Mouse (Mus musculus): Measurements from ENCODE around the gene Alyref. TPM values are rescaled to one million over a fixed set of nuclear protein-coding genes. Genes with fewer than 3 reads are reported as not detected.

Gene Alyref
- polyA plus RNA-seq, 1 experiment from 2014 or later, result 372 TPM

- Histone ChIP-seq H3K36me3 (ENCODE audit: insufficient read depth, low read length) (peaks cover 29% of the 10 kb centered on the region), H3K9ac (replicated peaks; ENCODE audit: low read length) (no peak overlapping the region), H3K4me1 (ENCODE audit: insufficient read depth, low read length) (peaks cover 45% of the 10 kb centered on the region), H3K27ac (ENCODE audit: low read length) (peak overlapping the region; percentile 65; the same call in 1 of the 2 replicates), H3K9me3 (ENCODE audit: low read length) (no peaks in the 10 kb centered on the region), H3K4me3 (ENCODE audit: low read length) (no peak overlapping the region), H3K4me2 (replicated peaks; ENCODE audit: low read depth, low read length) (no peak overlapping the region), H3K27me3 (ENCODE audit: insufficient read depth, low read length) (no peaks in the 10 kb centered on the region)
- no peak for ATAC-seq (ENCODE audit: low FRiP score, low TSS enrichment)
- 77% methylated on average over 3 of the region's 3 CpGs for WGBS
Measured at GRCm38 (mm10) chr11:120576365-120576981, 21.7 kb downstream of the Alyref start.

DNA sequence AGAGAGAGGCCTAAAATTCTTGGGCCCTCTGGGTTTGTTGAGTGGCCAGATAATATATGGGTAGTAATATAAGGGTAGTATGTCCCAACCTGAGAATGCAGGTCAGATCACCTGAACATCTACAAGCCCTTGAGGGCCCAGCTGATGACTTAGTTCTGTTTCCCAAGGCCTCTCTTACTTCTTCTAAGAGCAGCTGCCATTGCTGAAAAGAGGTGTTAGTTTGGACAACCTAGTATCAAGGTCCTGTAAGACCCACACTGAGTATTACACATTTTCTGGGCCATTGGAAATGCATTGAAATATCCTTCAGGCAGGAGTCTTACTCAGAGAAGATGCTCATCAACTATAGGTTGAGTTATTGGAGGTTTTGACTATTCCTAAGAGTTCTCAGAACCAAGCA, 22.2 kb downstream of the Alyref start:
- Histone ChIP-seq H3K4me3 (ENCODE audit: low read length) (no peak overlapping the region), H3K36me3 (ENCODE audit: insufficient read depth, low read length) (peaks cover 35% of the 10 kb centered on the region), H3K9me3 (ENCODE audit: low read length) (no peaks in the 10 kb centered on the region), H3K27me3 (ENCODE audit: insufficient read depth, low read length) (no peaks in the 10 kb centered on the region), H3K9ac (replicated peaks; ENCODE audit: low read length) (no peak overlapping the region), H3K4me1 (ENCODE audit: insufficient read depth, low read length) (peaks cover 50% of the 10 kb centered on the region), H3K4me2 (replicated peaks; ENCODE audit: low read depth, low read length) (no peak overlapping the region), H3K27ac (ENCODE audit: low read length) (peak overlapping the region; percentile 37; the same call in 1 of the 2 replicates)
- no peak for ATAC-seq (ENCODE audit: low FRiP score, low TSS enrichment)

GRCm38 (mm10) chr11:120575046-120575445, 23.1 kb downstream of the Alyref start:
- no peak overlapping the region for H3K4me2 ChIP-seq (replicated peaks; ENCODE audit: low read depth, low read length)
- H3K36me3 ChIP-seq (ENCODE audit: insufficient read depth, low read length), result peaks cover 43% of the 10 kb centered on the region
- no peaks in the 10 kb centered on the region for H3K27me3 ChIP-seq (ENCODE audit: insufficient read depth, low read length)
- 71% methylated on average over 2 of the region's 2 CpGs for WGBS
- no peak for ATAC-seq (ENCODE audit: low FRiP score, low TSS enrichment)
- no peaks in the 10 kb centered on the region for H3K9me3 ChIP-seq (ENCODE audit: low read length)
- peaks cover 48% of the 10 kb centered on the region for H3K4me1 ChIP-seq (ENCODE audit: insufficient read depth, low read length)
- no peak overlapping the region for H3K4me3 ChIP-seq (ENCODE audit: low read length)
- H3K9ac ChIP-seq (replicated peaks; ENCODE audit: low read length), result peak overlapping the region; percentile 93; the same call in 1 of the 2 replicates
- no peak overlapping the region for H3K27ac ChIP-seq (ENCODE audit: low read length)

DNA sequence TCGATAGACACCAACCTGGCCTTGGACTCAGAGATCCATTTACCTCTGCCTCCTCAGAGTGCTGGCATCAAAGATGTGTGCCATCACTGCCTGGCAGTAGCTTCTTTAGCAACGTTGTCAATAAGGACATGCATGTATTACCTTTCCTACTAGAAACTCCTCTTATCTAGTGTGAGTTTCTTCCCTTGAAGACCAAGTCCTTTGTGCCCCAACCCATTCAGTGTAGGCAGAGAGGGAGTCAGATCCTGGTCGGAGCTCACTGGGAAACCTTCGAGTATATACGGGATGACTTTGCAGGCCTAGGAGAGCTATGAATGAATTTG, 23.9 kb downstream of the Alyref start:
- Histone ChIP-seq H3K9me3 (ENCODE audit: low read length) (no peaks in the 10 kb centered on the region), H3K4me2 (replicated peaks; ENCODE audit: low read depth, low read length) (peak overlapping the region; percentile 74), H3K4me3 (ENCODE audit: low read length) (peak overlapping the region; percentile 86), H3K36me3 (ENCODE audit: insufficient read depth, low read length) (peaks cover 40% of the 10 kb centered on the region), H3K4me1 (ENCODE audit: insufficient read depth, low read length) (peaks cover 39% of the 10 kb centered on the region), H3K9ac (replicated peaks; ENCODE audit: low read length) (peak overlapping the region; percentile 93), H3K27me3 (ENCODE audit: insufficient read depth, low read length) (no peaks in the 10 kb centered on the region), H3K27ac (ENCODE audit: low read length) (no peak overlapping the region)
- ATAC-seq (ENCODE audit: low FRiP score, low TSS enrichment), result no peak
- WGBS, result 39% methylated on average over 5 of the region's 5 CpGs

DNA sequence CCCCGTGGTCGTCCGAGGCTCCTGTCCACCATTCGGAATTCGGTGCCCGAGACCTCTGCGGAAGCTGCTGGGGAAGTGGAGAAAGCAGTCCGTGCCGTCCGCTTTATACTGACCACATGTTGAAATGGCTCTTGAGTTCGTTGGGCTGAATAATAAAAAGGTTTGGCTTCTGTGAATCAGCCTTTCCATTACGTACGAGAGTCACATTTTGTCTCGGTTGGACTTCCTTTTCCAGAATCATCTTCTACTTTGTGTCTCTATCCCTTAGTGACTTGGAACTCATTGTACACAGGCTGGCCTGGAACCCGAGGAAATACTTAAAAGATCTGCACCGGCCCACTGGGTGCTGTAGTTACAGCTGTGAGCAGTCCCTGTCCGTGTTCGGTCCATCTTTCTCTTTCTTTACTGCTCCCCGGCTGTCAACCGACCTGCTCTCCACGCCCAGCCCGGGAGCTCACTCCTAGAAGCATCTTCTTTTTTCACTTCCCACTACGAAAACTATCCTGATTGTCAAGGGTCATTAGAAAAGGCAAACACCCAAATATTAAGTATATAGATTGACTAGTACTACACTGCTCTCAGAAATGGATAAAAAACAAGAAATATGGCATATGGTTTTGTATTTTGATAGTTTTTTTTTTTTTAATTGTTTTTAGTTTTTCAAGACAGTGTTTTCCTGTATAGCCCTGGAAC, 24.4 kb downstream of the Alyref start:
- Histone ChIP-seq H3K9me3 (ENCODE audit: low read length) (no peaks in the 10 kb centered on the region), H3K27me3 (ENCODE audit: insufficient read depth, low read length) (no peaks in the 10 kb centered on the region), H3K36me3 (ENCODE audit: insufficient read depth, low read length) (peaks cover 35% of the 10 kb centered on the region), H3K9ac (replicated peaks; ENCODE audit: low read length) (peak overlapping the region; percentile 93), H3K4me1 (ENCODE audit: insufficient read depth, low read length) (peaks cover 34% of the 10 kb centered on the region), H3K4me2 (replicated peaks; ENCODE audit: low read depth, low read length) (peak overlapping the region; percentile 74), H3K27ac (ENCODE audit: low read length) (peak overlapping the region; percentile 96), H3K4me3 (ENCODE audit: low read length) (peak overlapping the region; percentile 86)
- peak; percentile 1; the same call in 1 of the 2 replicates for ATAC-seq (ENCODE audit: low FRiP score, low TSS enrichment)
- WGBS, result under 1% methylated on average over 23 of the region's 23 CpGs

DNA sequence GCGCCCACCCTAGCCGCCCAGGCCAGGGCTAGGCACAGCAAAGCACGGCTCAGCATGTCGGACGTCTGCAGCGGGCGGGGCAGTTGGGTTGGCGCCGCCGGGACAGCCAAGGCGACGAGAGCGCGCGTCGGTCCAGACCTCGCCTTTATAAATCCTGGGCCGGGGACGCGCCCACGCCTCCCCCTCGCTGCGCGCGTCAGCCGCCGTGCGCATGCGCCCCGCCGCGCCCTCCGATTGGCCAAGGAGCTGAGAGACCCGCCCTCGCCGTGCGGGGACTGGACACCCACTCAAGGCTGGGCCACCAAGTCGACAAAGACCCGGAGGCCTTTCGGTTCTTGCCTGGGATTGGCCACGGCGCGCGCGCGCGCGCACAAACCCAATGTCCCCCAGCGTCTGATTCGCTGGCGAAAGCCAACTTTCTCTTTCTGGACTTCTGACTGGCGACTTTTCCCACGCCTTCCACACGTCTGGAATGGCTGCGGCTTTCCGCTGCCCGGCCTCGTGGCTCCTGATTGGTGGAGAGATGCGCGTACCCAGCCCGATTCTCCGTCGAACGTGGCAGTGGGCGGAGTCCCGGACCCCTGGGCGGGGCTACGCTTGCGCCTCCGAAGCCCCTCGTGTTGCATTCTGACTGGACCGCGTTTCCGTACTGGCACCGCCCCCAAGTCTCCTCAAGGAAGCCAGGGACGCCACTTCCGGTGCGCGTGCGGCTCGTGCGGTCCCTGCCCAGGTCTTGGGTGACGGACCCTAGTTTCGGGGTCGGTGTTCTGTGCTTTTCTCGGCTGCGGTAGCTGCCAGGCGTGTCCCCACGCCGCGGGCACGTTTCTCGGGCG, 25.2 kb downstream of the Alyref start, which contains the start of gene P4hb:
Gene P4hb, minus strand, starts transcription at position 502 of the 833 bp plus-strand sequence.
- WGBS, result under 1% methylated on average over 92 of the region's 94 CpGs
- H3K36me3 ChIP-seq (ENCODE audit: insufficient read depth, low read length), result peaks cover 34% of the 10 kb centered on the region
- H3K9ac ChIP-seq (replicated peaks; ENCODE audit: low read length), result peak within 1 kb of the TSS; percentile 95
- H3K4me3 ChIP-seq (ENCODE audit: low read length), result peak within 1 kb of the TSS; percentile 86
- peak within 1 kb of the TSS; percentile 74 for H3K4me2 ChIP-seq (replicated peaks; ENCODE audit: low read depth, low read length)
- H3K9me3 ChIP-seq (ENCODE audit: low read length), result no peaks in the 10 kb centered on the region
- H3K27ac ChIP-seq (ENCODE audit: low read length), result peak within 1 kb of the TSS; percentile 96
- H3K4me1 ChIP-seq (ENCODE audit: insufficient read depth, low read length), result peaks cover 30% of the 10 kb centered on the region
- no peaks in the 10 kb centered on the region for H3K27me3 ChIP-seq (ENCODE audit: insufficient read depth, low read length)
- peak; percentile 97 for ATAC-seq (ENCODE audit: low FRiP score, low TSS enrichment)

DNA sequence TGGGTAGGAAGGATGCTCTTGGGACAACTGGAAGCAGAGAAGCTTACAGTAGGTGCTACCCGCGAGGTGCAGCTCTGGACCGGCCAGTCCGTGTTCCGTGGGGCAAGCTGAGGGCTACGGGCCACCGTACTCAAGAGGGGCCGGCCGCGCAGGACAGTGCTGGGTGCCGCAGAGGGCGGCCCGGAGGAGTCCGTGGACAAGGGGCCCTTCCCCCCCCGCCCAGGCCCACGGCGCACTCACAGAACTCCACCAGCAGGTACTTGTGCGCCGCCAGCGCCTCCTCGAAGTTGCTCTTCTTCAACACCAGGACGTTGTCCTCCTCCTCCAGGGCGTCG, 25.8 kb downstream of the Alyref start:
- H3K9me3 ChIP-seq (ENCODE audit: low read length), result no peaks in the 10 kb centered on the region
- H3K4me1 ChIP-seq (ENCODE audit: insufficient read depth, low read length), result peaks cover 27% of the 10 kb centered on the region
- peak overlapping the region; percentile 96 for H3K27ac ChIP-seq (ENCODE audit: low read length)
- peak overlapping the region; percentile 95 for H3K9ac ChIP-seq (replicated peaks; ENCODE audit: low read length)
- ATAC-seq (ENCODE audit: low FRiP score, low TSS enrichment), result peak; percentile 36
- WGBS, result 0% methylated on average over 23 of the region's 24 CpGs
- no peaks in the 10 kb centered on the region for H3K27me3 ChIP-seq (ENCODE audit: insufficient read depth, low read length)
- peaks cover 34% of the 10 kb centered on the region for H3K36me3 ChIP-seq (ENCODE audit: insufficient read depth, low read length)
- peak overlapping the region; percentile 86 for H3K4me3 ChIP-seq (ENCODE audit: low read length)
- peak overlapping the region; percentile 66 for H3K4me2 ChIP-seq (replicated peaks; ENCODE audit: low read depth, low read length)

DNA sequence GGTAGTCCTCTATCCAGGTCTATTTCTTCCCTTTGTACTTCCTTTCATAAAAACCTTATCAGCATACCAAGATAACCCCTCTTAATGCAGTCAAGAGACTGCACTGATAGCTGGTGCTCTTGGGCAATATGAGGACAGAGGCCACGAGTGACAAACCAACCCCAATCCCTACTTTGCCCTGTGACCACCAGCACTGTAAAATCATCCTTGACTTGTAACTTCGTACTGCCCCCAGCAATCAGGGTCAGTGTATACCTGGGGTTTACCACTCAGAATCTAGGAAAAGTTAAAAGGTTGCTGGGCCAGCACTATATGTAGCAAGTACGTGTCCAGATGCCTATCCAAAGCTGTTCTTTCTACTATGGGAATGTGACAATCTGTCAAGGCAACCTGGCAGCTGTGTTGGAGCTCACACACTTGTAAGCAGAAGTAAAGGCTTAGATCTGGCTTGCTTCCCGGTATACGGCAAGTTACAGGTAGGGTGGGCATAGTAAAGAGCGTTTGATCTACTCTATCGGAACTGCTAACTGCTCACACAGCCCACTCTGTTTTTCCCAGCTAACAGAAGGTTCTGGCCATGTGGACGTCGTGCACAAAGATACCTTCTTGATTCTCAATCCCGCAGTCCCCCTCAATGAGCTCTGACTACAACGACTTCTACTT, 26.3 kb downstream of the Alyref start:
- no peak for ATAC-seq (ENCODE audit: low FRiP score, low TSS enrichment)
- peak overlapping the region; percentile 86 for H3K4me3 ChIP-seq (ENCODE audit: low read length)
- peaks cover 26% of the 10 kb centered on the region for H3K4me1 ChIP-seq (ENCODE audit: insufficient read depth, low read length)
- peak overlapping the region; percentile 95 for H3K9ac ChIP-seq (replicated peaks; ENCODE audit: low read length)
- H3K27me3 ChIP-seq (ENCODE audit: insufficient read depth, low read length), result no peaks in the 10 kb centered on the region
- peaks cover 36% of the 10 kb centered on the region for H3K36me3 ChIP-seq (ENCODE audit: insufficient read depth, low read length)
- no peaks in the 10 kb centered on the region for H3K9me3 ChIP-seq (ENCODE audit: low read length)
- H3K4me2 ChIP-seq (replicated peaks; ENCODE audit: low read depth, low read length), result peak overlapping the region; percentile 66
- WGBS, result 5% methylated on average over 11 of the region's 11 CpGs
- peak overlapping the region; percentile 96 for H3K27ac ChIP-seq (ENCODE audit: low read length)

GRCm38 (mm10) chr11:120571122-120571521, 27.0 kb downstream of the Alyref start:
- Histone ChIP-seq H3K9me3 (ENCODE audit: low read length) (no peaks in the 10 kb centered on the region), H3K4me1 (ENCODE audit: insufficient read depth, low read length) (peaks cover 26% of the 10 kb centered on the region), H3K27ac (ENCODE audit: low read length) (no peak overlapping the region), H3K27me3 (ENCODE audit: insufficient read depth, low read length) (no peaks in the 10 kb centered on the region), H3K4me3 (ENCODE audit: low read length) (peak overlapping the region; percentile 86), H3K4me2 (replicated peaks; ENCODE audit: low read depth, low read length) (peak overlapping the region; percentile 66), H3K36me3 (ENCODE audit: insufficient read depth, low read length) (peaks cover 44% of the 10 kb centered on the region), H3K9ac (replicated peaks; ENCODE audit: low read length) (peak overlapping the region; percentile 95)
- WGBS, result 74% methylated on average over 3 of the region's 3 CpGs
- no peak for ATAC-seq (ENCODE audit: low FRiP score, low TSS enrichment)
